Mouse (Mus musculus): ENCODE measurements around the gene Col6a2.

The Col6a2 gene

DNA sequence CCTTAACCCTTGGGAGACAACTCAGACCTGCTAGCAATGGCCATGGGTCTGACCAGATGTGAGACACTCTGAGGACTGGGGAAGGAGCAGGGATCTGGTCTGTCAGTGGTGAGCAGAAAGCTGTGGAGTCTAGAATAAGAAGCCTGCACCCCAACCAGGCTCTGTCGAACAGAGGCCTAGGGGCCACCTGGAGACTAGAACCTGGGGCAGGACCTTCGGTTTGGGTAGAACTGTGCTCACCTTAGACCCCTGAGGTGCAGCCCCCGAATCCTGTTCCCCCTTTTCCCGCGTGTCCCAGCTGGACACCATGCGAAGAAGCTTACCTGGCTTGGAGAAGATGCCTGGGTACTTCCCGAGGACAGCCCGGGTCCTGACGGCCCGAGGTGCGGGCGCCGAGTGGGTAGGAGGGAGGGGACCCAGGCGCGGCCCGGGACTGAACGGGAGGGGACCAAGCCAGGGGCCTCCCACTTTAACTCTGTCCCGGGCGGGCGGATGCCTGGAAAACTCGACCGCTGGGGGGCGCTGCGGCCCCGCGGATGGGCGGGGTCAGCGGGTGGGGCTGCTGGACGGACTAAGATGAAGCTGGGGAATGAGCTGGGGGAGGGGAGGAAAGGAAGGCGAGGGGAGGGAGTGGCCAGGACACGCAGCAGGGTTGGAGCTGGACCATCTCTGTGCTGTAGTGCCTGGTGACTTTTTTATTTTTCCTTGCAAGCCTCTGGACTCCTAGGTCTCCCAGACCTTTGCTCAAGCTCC, at the start of gene Col6a2:
Gene Col6a2, minus strand, starts transcription at position 703 of the 753 bp plus-strand sequence.
- peak; percentile 95 for DNase-seq

- DNase-seq, result no peak
Measured at GRCm38 (mm10) chr10:76671939-76672338, 48.5 kb upstream of the Col6a2 start.

- DNase-seq, result no peak
Measured at GRCm38 (mm10) chr10:76668947-76669284, 45.5 kb upstream of the Col6a2 start.

- no peak for DNase-seq
Measured at GRCm38 (mm10) chr10:76668261-76668946, 45.0 kb upstream of the Col6a2 start.

DNA sequence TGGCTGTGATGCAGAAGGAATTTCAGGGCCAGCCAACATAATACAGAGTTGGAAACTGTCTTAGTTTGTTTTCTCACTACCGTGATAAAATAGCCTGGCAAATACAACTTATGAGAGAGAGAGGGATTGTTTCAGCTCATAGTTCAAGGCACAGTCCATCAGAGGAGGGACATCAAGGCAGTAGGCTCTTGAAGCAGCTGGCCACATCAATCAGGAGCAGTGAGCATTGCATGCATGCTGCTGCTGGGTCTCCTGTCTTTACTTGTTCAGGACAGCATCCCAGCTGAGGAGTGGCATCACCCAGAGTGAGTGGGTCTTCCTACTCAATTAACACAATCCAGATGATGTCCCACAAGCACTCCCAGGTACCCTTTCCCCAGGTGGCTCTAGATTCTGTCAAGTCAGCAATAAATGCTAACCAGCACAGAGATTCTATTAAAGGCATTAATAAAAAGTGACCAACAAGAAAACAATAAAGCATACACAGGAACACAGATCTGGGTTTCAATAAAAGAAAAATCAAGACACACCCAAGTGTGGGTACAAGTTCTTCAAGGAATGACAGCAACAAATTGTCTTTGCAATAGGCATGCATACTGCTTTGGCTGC, 43.9 kb upstream of the Col6a2 start:
- DNase-seq, result no peak

DNA sequence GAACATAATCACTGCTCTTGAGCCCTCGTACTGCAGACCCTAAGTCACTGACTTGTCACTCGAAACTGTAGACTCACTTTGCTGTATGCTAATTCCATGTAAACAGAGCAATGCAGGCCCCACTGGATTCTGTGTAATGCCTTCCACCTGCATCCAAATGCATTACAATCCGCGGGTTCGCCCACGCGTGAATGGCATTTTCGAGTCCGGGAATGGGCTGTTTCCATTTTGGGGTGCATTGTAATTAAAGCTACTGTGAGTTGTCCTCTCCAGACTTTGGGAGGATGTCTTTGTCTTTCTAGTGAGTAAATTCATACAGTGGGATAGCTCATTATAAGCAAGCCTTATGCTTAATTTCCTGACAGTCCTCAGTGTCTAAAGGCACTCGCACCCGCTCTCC, 42.1 kb upstream of the Col6a2 start:
- DNase-seq, result no peak

DNA sequence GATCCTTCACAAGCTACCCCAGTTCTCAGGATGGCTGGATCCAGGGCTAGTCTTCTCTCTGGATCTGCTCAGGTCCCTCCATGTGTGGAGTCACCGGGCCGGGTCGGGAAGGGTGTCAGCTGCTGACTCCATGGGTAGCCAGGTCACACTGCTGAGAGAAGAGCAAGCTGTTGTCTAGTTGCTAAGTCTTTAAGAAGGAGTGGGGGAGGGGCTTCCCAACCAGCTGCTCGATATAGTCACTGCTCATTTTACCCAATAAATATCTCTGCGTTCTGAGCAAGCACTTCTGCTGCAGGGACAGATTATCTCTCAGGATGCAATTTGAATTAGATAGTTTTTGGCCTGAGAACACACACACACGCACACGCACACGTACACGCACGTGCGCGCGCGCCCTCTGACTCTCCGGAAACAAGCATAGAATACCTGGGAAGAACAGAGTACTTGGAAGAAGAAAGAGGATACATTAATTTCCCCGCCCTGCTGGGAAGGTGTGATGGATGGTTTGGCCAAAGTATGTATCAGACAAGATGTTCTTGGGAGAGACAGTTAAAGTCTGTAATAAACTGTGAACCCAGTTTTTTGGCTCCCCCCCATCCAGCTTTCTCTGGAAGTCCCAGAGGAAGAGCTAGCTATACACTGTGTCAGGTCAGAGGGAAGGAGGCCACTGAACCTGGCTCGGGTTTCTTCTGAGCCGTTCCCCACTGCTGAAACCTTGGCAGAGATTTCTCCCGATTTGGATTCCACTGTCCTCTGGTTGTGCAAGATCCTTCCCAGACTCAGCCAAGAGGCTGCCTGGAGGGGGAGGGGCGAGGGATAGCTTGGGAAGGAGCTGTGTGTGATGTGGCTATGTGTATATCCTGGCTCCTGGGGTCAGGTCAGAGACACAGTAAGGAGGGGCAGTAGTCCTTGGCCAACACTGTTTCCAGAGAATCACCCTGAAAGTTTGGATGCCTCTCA, 41.0 kb upstream of the Col6a2 start:
- DNase-seq, result peak; percentile 85

DNA sequence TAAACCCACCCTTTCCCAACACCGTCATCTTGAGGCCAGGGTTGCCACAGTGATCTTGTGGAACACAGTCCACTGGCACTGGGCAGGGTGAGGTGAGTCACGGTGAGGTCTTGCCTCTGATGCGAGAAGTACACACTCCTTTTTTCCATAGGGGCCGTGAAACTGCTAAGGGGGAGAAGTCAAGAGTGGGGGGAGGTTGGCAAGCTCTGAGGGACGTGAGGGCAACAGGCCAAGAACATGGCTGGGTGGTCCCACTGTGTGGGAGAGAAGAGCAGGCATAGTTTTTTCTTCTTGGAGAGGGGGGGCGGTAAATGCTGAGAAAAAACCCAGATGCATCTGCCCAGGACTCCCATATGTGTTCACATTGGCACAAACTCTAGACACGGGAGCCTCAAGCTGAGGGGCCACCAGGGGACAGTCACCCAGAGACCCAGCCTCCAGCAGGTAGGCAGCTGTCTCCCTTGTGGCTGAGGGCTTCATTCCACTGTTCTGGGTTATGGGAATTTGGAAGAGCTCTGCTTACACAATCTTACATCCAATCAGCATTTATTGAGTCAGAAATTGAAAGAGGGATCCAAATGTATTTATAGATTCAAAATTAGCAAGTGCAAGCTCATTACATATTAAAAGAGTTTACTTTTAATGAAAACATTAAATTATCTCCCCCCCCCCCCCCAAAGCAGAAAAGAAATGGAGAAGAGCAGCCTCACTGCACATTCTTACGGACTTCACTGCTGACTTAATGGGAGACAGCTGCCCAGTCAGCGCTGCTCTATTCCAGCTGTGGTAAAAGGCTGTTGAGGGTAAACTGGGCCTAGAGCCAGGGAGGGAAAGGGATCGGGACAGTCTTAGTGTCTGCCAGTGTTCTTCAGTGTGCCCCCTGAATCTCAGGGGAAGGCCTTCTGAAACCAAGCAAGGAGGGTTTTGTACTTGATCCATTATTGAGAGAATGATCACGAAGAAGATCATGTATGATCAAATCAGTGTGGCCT, 30.2 kb upstream of the Col6a2 start:
- no peak for DNase-seq

DNA sequence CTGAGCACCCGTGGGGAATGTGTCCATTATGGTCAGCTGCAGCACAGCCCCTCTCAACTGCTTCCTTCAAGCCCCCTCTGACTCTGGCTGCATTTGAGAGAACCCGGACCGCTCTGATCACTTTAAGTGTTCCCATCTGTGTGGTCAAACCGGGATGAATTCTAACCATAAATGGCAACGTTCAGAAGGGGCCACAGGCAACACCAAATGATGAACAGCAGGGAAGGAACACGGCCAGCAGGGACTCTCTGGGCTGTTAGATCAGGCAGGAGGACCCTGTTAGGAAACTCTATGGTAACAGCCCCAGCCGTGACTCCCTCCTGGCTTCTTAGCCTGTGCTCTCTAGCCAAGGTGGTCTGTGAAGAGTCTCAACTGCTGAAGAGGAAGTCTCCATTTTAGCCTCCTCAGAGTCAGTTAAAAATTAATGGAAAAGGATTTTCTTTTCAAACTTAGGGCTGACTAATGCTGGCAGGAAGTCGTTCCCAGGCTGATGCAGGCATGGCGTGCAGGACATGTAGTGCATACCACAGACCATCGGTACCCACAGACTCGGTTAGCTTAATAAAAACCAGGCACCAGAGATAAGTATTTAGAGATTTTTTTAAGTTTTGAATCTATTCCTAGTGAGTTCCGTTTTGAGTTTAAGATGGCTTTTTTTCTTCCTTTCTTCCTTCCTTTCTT, 27.4 kb upstream of the Col6a2 start:
- DNase-seq, result peak; percentile 53

- no peak for DNase-seq
Measured at GRCm38 (mm10) chr10:76648738-76649137, 25.3 kb upstream of the Col6a2 start.

DNA sequence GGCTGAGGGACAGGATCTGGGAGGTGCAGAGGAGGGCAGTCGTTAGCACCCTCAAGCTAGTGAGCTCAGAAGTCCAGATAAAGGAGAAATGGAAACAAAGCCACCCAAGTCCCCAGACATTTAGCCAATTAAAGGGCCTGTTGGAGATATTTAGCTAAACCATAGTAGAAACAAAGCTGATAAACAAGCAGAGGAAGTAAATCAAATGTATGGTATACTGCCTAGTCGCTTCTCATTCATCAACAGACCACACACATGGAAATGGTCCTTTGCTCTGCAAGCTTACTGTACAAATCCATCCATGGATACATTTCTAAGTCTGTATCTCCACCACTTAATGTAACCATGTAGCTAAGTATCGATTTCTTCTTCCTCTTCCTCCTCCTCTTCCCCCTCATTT, 24.0 kb upstream of the Col6a2 start:
- DNase-seq, result no peak

DNA sequence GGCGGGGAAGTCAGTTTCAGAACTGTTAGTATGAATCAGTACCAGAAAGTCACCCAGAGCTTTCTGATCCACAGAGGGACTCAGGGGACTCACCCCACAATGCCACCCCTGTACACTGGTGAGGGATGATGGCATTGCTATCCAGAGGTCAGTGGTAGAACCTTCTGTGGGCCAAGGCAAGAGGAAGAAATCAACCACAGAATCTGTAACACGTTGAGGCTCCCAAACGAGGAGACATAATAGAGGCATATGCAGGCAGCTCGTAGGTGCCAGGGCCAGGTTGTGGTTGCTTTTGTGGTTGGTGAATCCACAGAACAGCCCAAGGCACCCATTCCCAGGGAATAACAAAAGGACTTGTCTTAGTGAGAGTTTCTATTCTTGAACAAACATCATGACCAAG, 22.3 kb upstream of the Col6a2 start:
- no peak for DNase-seq

DNA sequence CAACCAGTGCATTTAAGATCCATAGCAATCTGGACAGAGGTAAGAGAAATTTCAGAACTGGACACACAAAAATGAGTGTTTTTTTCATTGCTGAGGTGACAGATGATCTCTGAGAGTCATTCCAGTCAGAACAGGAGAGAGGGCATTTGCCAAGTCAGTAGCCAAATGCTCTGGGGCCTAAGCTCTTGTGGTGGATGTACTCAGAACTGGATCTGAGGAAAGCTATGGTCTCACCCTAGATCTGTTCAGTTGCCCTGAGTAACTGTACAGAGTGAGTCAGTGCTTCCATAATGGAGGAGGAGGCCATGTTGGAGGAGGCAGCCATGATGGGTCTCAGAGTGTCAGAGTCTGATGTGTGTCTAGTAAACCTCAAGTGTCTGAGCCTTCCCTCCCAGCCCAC, 21.6 kb upstream of the Col6a2 start:
- peak; percentile 0 for DNase-seq

DNA sequence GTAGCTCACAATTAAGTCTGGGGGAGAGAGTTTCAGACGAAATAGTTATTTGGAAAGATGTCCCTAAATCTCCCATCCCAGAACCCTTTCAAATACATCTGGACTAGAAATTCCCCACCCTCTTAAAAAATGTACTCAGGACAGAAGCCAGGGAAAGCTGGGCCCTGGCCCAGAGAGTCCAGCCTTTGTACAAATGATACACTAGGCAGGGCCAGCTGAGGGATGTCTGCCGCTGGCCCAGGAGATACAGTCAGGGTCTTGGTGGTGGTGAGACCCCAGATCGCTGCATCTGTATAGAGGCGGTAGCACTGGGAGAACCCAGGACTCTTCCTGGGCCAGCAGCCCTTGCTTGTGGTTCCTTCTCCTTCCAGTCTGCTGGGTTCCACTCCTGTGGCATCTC, 20.6 kb upstream of the Col6a2 start:
- DNase-seq, result peak; percentile 45

GRCm38 (mm10) chr10:76643446-76643845, 20.0 kb upstream of the Col6a2 start:
- DNase-seq, result no peak

DNA sequence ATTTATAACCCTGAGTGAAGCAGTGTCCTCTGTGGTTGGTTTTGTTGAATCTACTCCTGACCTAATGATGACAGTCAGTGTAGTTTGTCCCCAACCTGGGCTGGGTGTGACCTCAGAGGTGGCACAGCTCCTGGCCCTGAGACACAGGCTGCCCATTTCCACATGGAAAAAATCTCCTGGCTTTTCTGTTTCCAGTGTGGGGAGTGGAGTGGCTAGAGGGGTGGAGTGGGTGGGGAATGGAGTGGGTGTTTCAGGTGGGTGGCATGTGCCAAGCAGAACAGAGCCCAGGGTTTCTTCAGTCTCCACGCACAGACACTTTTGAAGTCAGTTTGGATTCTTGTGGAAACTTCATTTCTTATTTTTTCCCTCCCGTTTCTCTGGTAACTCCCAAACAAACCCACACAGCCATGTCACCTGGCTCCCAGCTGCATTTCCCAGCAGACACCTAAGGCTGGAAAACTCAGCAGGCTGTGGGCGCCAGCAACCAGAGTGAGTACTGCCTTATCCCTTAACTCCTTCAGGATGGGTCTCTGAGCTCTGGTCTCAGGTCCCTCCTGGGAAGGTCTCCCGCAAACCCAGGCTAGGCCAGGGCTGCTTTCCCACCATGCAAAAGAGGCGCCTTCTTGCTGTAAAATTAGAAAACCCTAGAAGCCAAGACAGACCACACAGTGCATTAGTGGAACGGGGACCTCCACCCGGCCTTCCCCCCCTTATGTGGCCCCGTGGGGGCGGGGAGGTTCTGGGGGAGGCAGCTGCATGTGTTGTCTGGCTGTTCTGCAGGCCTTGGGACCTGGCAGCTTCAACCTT, 19.4 kb upstream of the Col6a2 start:
- DNase-seq, result peak; percentile 42

DNA sequence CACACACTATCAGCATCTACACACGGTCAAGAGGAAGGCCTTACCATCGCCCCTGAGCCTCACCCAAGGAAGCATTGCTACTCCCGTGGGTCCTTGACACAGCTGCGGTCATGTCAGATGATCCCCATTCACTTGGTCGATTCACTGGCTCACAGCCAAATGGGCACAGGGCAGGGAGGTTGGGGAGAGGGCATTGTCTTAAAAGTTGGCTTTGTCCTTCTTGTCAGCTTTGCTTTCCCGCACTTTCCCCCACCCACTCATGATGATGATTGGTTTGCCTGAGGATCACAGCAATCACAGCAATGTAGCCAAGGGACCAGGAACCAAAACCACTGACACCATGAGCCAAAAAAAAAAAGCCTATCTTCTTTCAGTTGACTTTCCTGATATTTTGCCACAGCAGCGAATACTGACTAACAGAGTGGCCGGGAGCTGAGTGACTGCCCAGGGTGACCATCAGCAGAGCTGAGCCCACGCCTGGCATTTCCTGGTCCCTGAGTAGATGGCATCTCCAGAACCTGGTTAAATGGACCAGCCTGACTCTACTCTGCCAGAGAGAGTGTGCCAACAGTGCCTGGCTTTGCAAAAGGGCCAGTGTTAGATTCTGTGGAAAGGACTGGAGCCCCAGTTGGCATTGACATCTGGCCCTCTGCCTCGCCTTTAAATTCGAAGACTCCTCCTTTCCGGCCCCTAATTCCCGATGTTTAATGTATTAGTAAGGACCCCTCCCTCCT, 18.6 kb upstream of the Col6a2 start:
- DNase-seq, result no peak

GRCm38 (mm10) chr10:76639952-76640351, 16.5 kb upstream of the Col6a2 start:
- DNase-seq, result no peak

DNA sequence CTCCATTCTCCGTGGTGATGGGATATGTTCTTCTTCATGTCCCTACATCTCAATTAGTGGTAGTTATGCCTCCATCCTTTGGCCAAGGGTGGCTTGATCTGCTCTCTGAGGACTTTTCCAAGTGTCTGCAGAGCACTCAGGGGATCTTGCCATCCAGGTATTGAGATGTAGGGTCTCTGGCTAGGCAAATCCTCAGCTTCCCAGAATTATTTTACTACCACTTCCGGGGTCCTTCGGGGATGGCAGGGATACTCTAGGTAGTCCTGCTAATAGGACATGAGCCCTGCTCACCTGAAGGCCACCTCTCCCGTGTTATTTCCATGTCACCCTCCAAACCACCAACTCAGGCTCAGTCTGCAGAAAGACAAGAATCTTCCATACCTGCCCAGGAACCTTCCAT, 13.2 kb upstream of the Col6a2 start:
- DNase-seq, result no peak

DNA sequence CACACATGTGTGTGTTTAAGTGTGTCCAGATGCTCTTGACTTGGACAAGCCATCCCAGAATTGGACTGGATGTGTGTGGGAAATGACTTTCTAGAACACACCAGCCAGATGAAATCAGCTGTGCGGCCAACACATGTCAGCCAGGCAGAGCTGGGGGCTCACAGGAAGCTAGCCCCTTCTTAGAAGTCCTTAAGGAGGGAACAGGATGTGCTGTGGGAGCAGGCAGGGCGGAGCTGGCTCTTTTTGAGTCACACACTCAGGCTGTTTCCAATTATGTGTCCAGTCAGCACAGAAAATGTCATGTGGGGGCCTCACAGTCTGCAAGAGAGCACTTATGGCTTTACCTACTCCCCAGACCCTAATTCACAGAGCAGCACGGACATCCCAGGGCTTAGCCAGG, 12.6 kb upstream of the Col6a2 start:
- DNase-seq, result peak; percentile 44
